Mouse (Mus musculus) embryo, embryonic 10.5 days (tissue): ENCODE data around the gene Dusp2.
A peak's percentile ranks its signal among the peaks of the same experiment; 100 is the strongest.

Experiments used
- DNase-seq: peaks from one replicate; pipeline ENCODE4 v3.0.0-alpha.2; 2015; ENCODE audit warnings: low spot score

Dusp2 gene

DNA sequence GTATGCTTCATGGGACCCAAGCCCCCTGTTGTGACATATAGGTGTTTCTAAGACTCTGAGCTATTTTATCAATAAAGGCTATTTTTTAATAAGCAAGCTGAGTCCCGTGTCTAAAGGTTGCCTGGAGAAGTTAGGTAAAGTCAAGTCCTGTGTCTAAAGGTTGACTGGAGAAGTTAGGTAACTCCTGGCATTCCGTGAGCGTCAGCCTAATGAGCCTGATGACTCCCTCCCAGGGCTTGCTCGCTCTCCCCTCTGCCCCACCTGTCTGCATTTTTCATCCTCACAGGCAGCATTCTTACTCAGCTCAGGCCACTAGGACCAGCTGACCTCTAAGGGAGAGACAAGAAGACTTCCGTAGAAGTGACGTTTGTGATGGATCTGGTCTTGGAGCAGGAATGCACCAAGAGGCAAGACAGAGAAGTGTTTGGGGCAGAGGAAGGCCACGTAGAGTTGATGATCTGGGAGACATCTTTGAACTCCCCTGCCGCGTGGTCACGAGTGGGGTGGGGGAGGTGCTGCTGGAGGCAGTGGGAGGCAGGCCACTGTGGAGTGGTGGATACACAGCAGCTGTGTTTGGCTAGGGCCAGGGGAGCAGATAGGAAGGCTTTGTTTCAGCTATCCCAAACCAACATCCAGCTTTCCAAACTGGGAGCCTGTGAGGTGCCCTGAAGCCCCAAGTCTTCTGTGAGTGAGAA is 31.3 kb downstream of the Dusp2 start:
- DNase-seq = no peak

DNA sequence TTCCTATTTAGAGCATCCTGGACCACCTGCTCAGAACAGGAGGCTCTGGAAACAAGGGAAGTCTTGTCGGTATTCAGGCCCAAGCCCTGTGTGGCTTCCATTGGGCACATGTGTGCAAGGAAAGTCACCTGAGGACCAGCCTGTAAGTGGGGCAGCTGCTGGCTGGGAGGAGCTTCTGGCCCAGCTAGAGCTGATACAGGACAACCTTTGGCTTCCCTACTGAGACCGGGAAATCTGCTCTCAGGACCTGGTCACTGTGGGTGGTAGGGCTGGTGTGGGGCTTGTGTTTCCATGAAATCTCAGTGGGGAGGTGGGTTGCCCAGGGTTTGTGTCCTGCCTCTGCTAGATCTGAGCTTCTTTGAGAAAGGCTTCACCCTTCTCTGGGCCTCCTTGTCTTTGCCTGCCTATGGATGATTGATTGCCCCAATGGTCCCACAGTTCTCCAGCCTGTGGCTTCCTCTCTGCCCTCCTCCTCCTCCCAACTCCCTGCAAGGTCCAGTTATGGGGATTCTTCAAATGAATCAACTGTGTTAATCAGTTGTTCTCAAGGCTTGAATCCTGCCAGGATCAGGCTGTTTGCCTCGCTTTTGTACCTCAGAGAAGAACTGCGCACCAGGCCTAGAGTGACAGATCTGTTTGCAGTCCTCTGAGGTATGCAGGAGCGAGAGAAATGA is 33.9 kb downstream of the Dusp2 start:
- DNase-seq = no peak

DNA sequence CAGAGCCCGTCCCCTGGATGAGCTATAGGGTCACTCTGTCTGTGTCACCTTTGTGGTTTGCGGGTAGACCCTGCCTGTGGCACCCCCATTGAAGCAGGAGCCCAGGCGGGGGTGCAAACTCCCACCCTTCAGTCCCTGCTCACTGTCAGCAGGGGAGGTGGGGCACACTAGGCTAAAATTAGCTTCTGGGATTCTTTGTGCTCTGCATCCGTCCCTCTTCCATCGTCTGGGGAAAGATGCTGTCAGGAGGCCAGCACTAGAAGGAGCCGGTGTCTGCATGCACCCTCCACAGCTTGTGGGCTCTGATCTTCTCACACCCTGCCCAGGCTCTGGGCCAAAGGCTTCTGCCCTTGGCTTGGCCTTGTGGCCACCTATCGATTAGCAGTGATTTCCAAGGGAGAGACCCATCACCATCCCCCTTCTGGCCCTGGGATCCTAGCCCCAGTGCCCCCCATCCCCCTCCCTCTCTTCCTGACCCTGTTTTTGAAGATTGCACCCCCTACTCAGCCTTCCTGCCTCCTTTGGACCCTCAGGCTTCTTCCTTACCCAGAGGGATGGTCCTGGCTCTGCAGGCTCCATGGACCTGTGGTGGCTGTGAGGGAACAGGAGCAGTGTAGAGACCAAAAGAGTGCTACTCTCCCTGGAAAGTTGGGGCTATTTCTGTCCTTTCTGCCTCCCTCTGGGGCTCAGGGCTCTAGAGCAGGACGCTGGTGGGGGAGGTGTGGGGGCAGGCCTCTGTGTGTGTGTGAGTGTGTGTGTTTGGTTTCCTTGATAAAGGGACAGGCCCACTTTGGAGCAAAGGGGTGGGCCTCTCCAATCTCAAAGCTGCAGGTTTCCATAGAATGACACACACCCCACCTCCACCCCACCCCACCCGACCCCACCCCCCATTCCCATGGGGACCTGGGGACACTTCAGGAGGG is 34.9 kb downstream of the Dusp2 start:
- no peak for DNase-seq

DNA sequence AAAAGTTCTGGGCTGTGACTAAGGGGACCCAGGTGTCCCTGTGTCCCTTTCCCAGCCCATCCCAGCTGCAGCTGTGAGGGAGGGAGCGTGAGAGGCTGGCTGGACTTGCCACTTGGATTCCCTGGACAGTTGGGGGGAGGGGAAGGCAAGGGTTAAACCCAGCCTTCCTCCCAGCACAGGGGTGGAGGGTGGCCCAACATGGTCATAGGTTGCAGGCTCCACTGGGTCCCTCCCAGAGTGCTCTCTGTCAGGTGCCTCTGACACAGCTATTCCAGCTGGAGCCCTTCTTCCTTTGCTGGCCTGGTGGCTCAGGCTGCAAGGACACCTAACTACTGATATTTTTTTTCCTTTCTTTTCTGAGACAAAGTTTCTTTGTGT is 35.5 kb downstream of the Dusp2 start:
- no peak for DNase-seq

DNA sequence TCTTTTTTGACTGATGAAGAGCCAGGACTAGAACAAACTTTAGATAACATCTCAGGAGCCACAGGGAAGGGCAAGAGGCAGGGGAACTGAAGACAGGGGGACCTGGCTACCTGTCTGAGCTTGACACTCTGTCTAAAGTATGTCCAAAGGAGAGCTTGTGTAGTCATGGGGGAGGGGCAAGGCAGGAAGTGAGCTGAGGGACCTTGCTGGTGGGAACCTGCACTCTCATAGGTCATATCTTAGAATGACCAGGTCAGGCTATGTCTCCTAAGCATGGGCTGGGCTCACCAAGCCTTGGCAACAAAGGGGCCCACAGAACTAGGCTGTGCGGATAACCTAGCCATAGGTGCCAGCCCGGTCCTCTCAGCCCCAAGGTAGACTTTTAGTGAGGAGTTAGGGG is 36.1 kb downstream of the Dusp2 start:
- no peak for DNase-seq

DNA sequence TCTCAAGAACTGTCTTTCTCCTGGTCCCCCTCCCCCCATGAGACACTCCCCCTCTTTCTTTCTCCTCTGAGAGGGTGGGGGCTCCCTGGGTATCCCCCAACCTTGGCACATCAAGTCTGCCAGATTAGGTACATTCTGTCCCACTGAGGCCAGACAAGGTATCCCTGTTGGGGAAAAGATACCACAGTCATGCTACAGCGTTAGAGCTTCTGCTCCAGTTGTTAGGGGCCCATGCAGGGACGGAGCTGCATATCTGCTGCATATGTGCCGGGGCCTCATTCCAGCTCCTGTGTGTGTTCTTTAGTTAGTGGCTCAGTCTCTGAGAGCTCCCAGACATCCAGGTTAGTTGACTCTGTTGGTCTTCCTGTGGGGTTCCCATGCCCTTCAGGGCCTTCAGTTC is 38.2 kb downstream of the Dusp2 start:
- DNase-seq = no peak

DNA sequence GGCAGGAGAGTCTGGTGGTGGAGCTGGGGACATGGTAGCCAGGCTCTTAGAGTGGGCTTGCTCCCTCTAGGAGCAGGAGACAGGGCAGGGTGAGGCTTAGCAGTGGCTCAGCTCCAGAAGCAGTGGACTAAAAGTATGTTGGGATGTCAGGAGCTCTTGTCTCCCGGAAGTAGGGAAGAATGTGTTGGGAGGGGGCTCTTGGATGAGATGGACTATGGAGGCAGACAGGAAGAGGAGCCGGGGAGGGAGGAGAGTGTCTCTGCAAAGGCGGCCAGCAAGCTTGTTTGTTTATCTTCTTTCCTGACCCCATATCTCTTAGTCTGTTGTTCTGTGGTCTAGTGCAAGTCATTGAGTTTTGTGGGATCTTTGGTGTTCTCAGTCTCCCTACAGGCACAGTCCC is 39.1 kb downstream of the Dusp2 start:
- DNase-seq = no peak

DNA sequence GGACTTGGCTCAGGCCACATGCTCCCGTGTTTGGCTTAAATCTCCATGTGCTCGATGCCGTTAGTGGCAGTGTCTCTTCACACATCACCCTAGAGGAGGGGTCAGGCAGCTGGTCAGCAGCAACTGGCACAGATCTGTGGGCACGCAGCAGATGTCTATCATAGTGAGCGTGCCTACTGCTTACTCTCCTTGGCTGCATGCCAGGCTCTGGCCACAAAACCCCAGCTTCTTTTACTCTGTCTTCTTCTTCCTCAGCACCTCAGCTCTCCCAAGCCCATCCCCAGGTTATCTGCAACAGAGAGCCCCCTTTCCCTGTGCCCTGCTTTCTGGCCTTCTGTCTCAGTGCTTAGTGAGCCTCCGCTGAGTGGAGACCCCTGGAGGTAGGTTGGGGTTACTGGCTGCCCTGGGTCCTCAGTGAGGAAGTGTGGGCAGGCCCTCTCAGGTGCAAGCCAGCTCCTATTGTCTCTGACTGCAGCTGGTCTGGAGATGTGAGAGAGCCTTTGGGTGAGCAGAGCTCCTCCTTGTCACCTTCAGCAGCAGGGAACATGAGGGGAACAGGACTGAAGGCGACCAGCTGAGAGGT is 39.9 kb downstream of the Dusp2 start:
- DNase-seq = peak; percentile 26

DNA sequence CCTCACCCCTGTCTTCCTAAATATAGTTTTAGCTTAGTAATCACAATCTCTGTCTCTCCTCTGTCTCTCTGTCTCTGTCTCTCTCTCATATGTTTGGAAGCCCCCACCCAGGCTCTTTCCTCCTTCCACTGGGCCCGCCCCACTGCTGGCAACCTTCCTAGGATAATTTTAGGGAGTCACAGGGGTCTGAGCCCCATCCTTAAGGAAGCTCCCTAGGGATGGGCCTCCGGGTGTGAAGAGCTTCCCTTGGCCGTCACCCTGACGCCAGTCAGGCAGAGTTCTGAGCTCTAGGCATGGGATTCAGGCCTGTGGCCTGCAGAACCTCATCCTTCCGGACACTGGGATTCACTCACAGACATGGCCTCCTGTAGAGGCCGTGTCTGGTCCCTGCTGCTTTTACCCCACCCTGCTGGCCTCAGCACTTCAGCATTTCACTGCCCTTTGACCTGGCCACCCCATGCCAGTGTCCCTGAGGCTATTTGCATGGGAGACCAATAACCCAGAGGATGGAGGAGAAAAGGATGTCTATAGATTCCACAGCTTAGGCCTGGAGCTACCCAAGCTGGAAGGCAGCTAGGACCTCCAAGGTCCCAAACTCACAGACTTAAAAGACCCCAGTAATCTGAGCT is 40.6 kb downstream of the Dusp2 start:
- DNase-seq = no peak

DNA sequence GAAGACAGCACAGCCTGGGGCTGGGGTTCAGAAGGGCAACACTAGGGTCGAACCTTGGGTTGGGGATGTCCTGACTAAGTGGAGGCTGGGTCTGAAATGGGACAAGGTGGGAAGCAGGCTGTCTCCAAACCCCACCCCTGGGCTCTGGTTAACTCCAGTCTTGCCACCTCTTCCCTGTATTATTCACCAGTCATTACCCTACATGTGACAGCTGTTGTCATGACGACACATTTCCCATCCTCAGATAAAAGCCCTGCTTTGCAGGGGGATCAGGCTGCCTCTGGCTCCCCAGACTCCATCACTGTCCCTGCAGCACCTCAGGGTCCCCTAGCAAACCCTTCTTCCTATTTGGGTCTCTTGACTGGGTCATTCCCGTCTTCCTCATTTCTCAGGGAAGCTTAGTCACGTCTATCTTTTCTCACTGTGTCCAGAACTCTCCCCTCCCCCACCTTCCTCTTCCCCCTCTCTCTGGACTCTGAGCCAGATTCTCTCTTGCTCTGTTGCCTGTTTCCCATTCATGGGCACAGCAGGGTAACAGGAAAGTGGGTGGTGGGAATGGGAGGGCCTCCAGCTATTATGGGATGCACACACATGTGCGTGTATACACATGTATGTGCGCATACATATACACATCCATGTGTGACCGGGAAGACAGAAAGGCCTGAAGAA is 42.1 kb downstream of the Dusp2 start:
- peak; percentile 23 for DNase-seq

DNA sequence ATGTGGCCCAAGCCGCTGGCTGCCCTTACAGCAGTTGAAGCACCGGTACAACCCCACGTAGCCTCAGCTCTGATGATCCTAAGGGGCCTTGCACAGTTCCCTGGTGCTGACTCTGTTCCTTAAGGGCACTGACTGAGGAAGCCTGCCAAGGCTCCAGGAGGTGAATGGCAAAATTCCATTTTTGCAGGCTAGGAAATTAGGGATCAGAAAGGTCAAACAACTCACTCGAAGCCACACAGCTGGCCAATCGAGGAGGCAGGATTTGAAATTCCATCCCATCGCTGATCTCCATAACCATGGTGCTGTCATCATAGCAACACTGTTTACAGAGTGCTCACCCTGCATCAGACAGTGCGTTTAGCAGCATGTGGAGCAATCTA is 42.6 kb downstream of the Dusp2 start:
- DNase-seq = no peak

DNA sequence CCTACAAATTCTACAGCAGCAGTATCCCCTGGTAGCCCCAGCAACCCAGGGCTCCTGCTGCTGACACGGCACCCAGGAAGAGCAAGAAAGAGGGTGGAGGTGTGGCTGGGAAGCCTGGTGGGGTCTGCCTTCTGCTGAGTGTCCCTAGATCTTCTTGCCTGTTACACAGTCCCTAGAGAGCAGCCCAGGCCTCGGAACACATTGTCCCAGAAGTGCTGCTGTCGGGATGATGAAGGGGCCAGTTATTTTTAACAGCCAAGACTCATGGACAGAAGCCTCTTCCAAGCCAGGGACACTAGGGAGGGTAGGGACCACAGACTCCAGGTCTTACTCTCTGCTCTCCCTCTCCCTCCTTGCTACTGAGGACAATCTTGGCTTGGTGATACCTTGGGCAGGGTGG is 43.3 kb downstream of the Dusp2 start:
- no peak for DNase-seq

DNA sequence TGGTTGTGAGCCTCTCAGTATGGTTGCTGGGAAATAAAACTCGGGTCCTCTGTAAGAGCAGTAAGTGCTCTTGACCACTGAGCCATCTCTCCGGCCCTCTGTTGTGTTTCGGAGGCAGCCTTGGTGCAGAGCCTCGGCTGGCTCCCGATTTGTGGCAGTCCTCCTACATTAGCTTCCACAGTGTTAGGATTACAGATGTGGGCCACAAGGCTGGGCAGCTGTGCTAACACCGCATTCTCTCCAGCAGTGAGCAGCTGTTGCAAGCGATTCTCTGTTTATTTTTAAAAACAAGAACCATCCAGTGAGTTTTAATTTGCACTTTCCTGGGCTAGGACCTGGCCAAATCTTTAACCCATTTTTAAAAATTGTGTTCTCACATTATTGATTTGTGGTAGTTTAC is 47.9 kb downstream of the Dusp2 start:
- no peak for DNase-seq

DNA sequence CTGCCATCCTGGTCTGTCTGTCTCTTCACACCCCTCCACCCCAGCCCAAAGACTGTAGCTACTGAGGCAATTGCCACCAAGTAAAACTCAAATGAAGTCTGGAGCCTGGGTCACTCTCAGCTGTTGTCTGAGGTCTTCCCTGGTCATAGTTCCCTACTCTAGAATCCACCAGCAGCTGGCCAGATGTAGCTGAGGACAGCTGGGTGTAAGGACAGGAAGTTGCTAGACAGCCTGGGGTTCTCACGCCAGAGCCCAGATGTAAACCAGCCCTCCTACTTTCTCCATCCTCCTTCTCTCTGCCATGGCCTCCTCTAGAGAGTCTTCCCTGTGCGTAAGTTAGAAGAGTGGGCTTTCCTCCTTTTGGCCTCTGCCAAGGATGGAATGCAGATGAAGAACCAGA is 51.6 kb downstream of the Dusp2 start:
- DNase-seq = no peak
